Mouse (Mus musculus) intestine, embryonic 16.5 days (tissue): ENCODE data around the gene Ints6l. TPM values are rescaled to one million over a fixed set of nuclear protein-coding genes. Genes with fewer than 3 reads are reported as not detected.

Experiments used
- ATAC-seq: fragments of 200-750 bp; cut with Nextera tagmentation; 2 replicates; pipeline ENCODE4 v1.8.0; 2017; ENCODE audit warnings: moderate TSS enrichment, moderate library complexity
- H3K27ac ChIP-seq: fragments of 300-500 bp; sonication (generic); 2 replicates; pipeline ENCODE4 v1.5.1; 2014; ENCODE audit warnings: mild to moderate bottlenecking, low read length
- H3K27me3 ChIP-seq: fragments of 300-500 bp; sonication (generic); replicated peaks from 2 replicates; pipeline ENCODE4 v1.6.1; 2014; ENCODE audit warnings: low read length, control low read depth, mixed read lengths; ENCODE audit not compliant: control insufficient read depth, insufficient read depth
- H3K36me3 ChIP-seq: fragments of 300-500 bp; sonication (generic); 2 replicates; pipeline ENCODE4 v1.6.1; 2014; ENCODE audit warnings: low read length, control low read depth; ENCODE audit not compliant: control insufficient read depth, insufficient read depth
- H3K4me1 ChIP-seq: fragments of 300-500 bp; sonication (generic); 2 replicates; pipeline ENCODE4 v1.6.1; 2014; ENCODE audit warnings: low read length, control low read depth, mixed read lengths; ENCODE audit not compliant: control insufficient read depth, insufficient read depth
- H3K4me2 ChIP-seq: fragments of 300-500 bp; sonication (generic); 2 replicates; pipeline ENCODE4 v1.6.1; 2014; ENCODE audit warnings: low read depth, low read length, control low read depth
- H3K4me3 ChIP-seq: fragments of 300-500 bp; sonication (generic); 2 replicates; pipeline ENCODE4 v1.5.1; 2014; ENCODE audit warnings: mild to moderate bottlenecking, low read length
- H3K9ac ChIP-seq: fragments of 300-500 bp; sonication (generic); 2 replicates; pipeline ENCODE4 v1.6.1; 2014; ENCODE audit warnings: low read depth, low read length
- H3K9me3 ChIP-seq: fragments of 300-500 bp; sonication (generic); 2 replicates; pipeline ENCODE4 v1.6.1; 2016; ENCODE audit warnings: low read length, control low read depth; ENCODE audit not compliant: control insufficient read depth
- WGBS: fragments of 180-500 bp; shearing (Covaris S2); extraction: QIAGEN DNeasy Blood & Tissue Kit; methylation state at CpG from one replicate; pipeline ENCODE4 v1.1.7; 2014; 5-methylcytosine and 5-hydroxymethylcytosine counted together
- polyA plus RNA-seq: library from polyadenylated mRNA; unstranded; fragments of >200 nt; fragmentation: Nextera tagmentation; extraction: Ambion mirVana; gene quantifications from 2 replicates; pipeline ENCODE4 v1.2.1, GENCODE M21; 2015

Ints6l gene
- polyA plus RNA-seq, 1 experiment from 2014 or later, result 21.0 TPM

- WGBS, result 16% methylated on average over 54 of the region's 65 CpGs
- Histone ChIP-seq H3K36me3 (no peaks in the 10 kb centered on the region), H3K4me2 (peak overlapping the region; percentile 53), H3K27me3 (no peaks in the 10 kb centered on the region), H3K4me1 (no peaks in the 10 kb centered on the region), H3K4me3 (peak overlapping the region; percentile 61), H3K9ac (peak overlapping the region; percentile 85), H3K9me3 (no peaks in the 10 kb centered on the region), H3K27ac (peak overlapping the region; percentile 87)
- peak; percentile 96 for ATAC-seq
Observed at GRCm38 (mm10) chrX:56455372-56456246, 952 bp downstream of the Ints6l start.

- peak overlapping the region; percentile 61 for H3K4me3 ChIP-seq
- peak overlapping the region; percentile 56 for H3K9ac ChIP-seq
- no peaks in the 10 kb centered on the region for H3K36me3 ChIP-seq
- 21% methylated on average over 8 of the region's 8 CpGs for WGBS
- ATAC-seq, result peak; percentile 21
- H3K4me2 ChIP-seq, result peak overlapping the region; percentile 51
- no peaks in the 10 kb centered on the region for H3K4me1 ChIP-seq
- no peaks in the 10 kb centered on the region for H3K27me3 ChIP-seq
- H3K27ac ChIP-seq, result peak overlapping the region; percentile 51
- no peaks in the 10 kb centered on the region for H3K9me3 ChIP-seq
Observed at GRCm38 (mm10) chrX:56456379-56456778, 1.7 kb downstream of the Ints6l start.

- peak overlapping the region; percentile 23; the same call in 1 of the 2 replicates for H3K27ac ChIP-seq
- H3K9ac ChIP-seq, result no peak overlapping the region
- WGBS, result 37% methylated on average over 14 of the region's 14 CpGs
- H3K4me2 ChIP-seq, result no peak overlapping the region
- no peaks in the 10 kb centered on the region for H3K9me3 ChIP-seq
- no peaks in the 10 kb centered on the region for H3K27me3 ChIP-seq
- no peak overlapping the region for H3K4me3 ChIP-seq
- ATAC-seq, result no peak
- H3K36me3 ChIP-seq, result no peaks in the 10 kb centered on the region
- H3K4me1 ChIP-seq, result no peaks in the 10 kb centered on the region
Observed at GRCm38 (mm10) chrX:56462020-56462933, 7.6 kb downstream of the Ints6l start.

GRCm38 (mm10) chrX:56464906-56465305 lies 10.2 kb downstream of the Ints6l start:
- 53% methylated on average over 1 of the region's 1 CpGs for WGBS
- peak; percentile 78 for ATAC-seq
- Histone ChIP-seq H3K4me1 (peaks cover 6% of the 10 kb centered on the region; the same call in 1 of the 2 replicates), H3K4me3 (no peak overlapping the region), H3K9ac (no peak overlapping the region), H3K27ac (no peak overlapping the region), H3K4me2 (no peak overlapping the region), H3K27me3 (no peaks in the 10 kb centered on the region), H3K9me3 (no peaks in the 10 kb centered on the region), H3K36me3 (no peaks in the 10 kb centered on the region)

- no peaks in the 10 kb centered on the region for H3K36me3 ChIP-seq
- no peak overlapping the region for H3K4me2 ChIP-seq
- no peak overlapping the region for H3K9ac ChIP-seq
- 0 out of 2 replicates have a peak overlapping the region, but pooled peaks have one; percentile 15 for H3K27ac ChIP-seq
- no peaks in the 10 kb centered on the region for H3K9me3 ChIP-seq
- peaks cover 6% of the 10 kb centered on the region; the same call in 1 of the 2 replicates for H3K4me1 ChIP-seq
- H3K27me3 ChIP-seq, result no peaks in the 10 kb centered on the region
- peak; percentile 52 for ATAC-seq
- 55% methylated on average over 4 of the region's 4 CpGs for WGBS
- H3K4me3 ChIP-seq, result no peak overlapping the region
Observed at GRCm38 (mm10) chrX:56467688-56468087, 13.0 kb downstream of the Ints6l start.

- ATAC-seq, result no peak
- H3K4me1 ChIP-seq, result peaks cover 6% of the 10 kb centered on the region; the same call in 1 of the 2 replicates
- peak overlapping the region; percentile 63 for H3K27ac ChIP-seq
- H3K9ac ChIP-seq, result no peak overlapping the region
- H3K36me3 ChIP-seq, result no peaks in the 10 kb centered on the region
- H3K9me3 ChIP-seq, result no peaks in the 10 kb centered on the region
- WGBS, result 49% methylated on average over 6 of the region's 6 CpGs
- no peak overlapping the region for H3K4me2 ChIP-seq
- H3K27me3 ChIP-seq, result no peaks in the 10 kb centered on the region
- no peak overlapping the region for H3K4me3 ChIP-seq
Observed at GRCm38 (mm10) chrX:56468422-56468821, 13.8 kb downstream of the Ints6l start.

- Histone ChIP-seq H3K4me1 (no peaks in the 10 kb centered on the region), H3K27ac (no peak overlapping the region), H3K9ac (no peak overlapping the region), H3K27me3 (no peaks in the 10 kb centered on the region), H3K4me2 (no peak overlapping the region), H3K36me3 (no peaks in the 10 kb centered on the region), H3K4me3 (no peak overlapping the region), H3K9me3 (no peaks in the 10 kb centered on the region)
- WGBS, result 57% methylated on average over 8 of the region's 8 CpGs
- no peak for ATAC-seq
Observed at GRCm38 (mm10) chrX:56474035-56474434, 19.4 kb downstream of the Ints6l start.

GRCm38 (mm10) chrX:56477553-56477952 lies 22.9 kb downstream of the Ints6l start:
- no peak overlapping the region for H3K4me3 ChIP-seq
- H3K27me3 ChIP-seq, result no peaks in the 10 kb centered on the region
- no peaks in the 10 kb centered on the region for H3K9me3 ChIP-seq
- 81% methylated on average over 3 of the region's 3 CpGs for whole genome bisulfite sequencing
- no peaks in the 10 kb centered on the region for H3K4me1 ChIP-seq
- no peak overlapping the region for H3K9ac ChIP-seq
- H3K4me2 ChIP-seq, result no peak overlapping the region
- no peaks in the 10 kb centered on the region for H3K36me3 ChIP-seq
- no peak for ATAC-seq
- no peak overlapping the region for H3K27ac ChIP-seq

- Histone ChIP-seq H3K4me1 (no peaks in the 10 kb centered on the region), H3K9me3 (no peaks in the 10 kb centered on the region), H3K36me3 (no peaks in the 10 kb centered on the region), H3K4me2 (no peak overlapping the region), H3K4me3 (no peak overlapping the region), H3K9ac (no peak overlapping the region), H3K27me3 (no peaks in the 10 kb centered on the region), H3K27ac (no peak overlapping the region)
- WGBS, result 68% methylated on average over 3 of the region's 3 CpGs
- no peak for ATAC-seq
Observed at GRCm38 (mm10) chrX:56481906-56482305, 27.2 kb downstream of the Ints6l start.
